Mouse (Mus musculus) midbrain, embryonic 11.5 days (tissue): Measurements from ENCODE around the gene Smad1. TPM values are rescaled to one million over a fixed set of nuclear protein-coding genes. Genes with fewer than 3 reads are reported as not detected.

Experiments used
- ATAC-seq: fragments of 200-750 bp; cut with Nextera tagmentation; 2 replicates; pipeline ENCODE4 v1.8.0; 2017; ENCODE audit warnings: moderate TSS enrichment, moderate library complexity; ENCODE audit not compliant: low FRiP score
- DNase-seq: peaks from one replicate; pipeline ENCODE4 v3.0.0; 2015; ENCODE audit warnings: low spot score; ENCODE audit errors: missing footprints
- H3K27ac ChIP-seq: fragments of 300-500 bp; sonication (generic); 2 replicates; pipeline ENCODE4 v1.5.1; 2014; ENCODE audit warnings: low read depth, low read length
- H3K27me3 ChIP-seq: fragments of 300-500 bp; sonication (generic); 2 replicates; pipeline ENCODE4 v1.6.1; 2014; ENCODE audit warnings: mild to moderate bottlenecking, low read length, moderate library complexity, mixed read lengths; ENCODE audit not compliant: control insufficient read depth, insufficient read depth
- H3K36me3 ChIP-seq: fragments of 300-500 bp; sonication (generic); 2 replicates; pipeline ENCODE4 v1.6.1; 2014; ENCODE audit warnings: mild to moderate bottlenecking, low read length, moderate library complexity, mixed read lengths; ENCODE audit not compliant: control insufficient read depth, insufficient read depth
- H3K4me1 ChIP-seq: fragments of 300-500 bp; sonication (generic); 2 replicates; pipeline ENCODE4 v1.6.1; 2014; ENCODE audit warnings: low read length; ENCODE audit not compliant: control insufficient read depth, insufficient read depth
- H3K4me2 ChIP-seq: fragments of 300-500 bp; sonication (generic); 2 replicates; pipeline ENCODE4 v1.6.1; 2014; ENCODE audit warnings: mild to moderate bottlenecking, moderate library complexity
- H3K4me3 ChIP-seq: fragments of 300-500 bp; sonication (generic); 2 replicates; pipeline ENCODE4 v1.5.1; 2014; ENCODE audit warnings: low read depth, low read length
- H3K9ac ChIP-seq: fragments of 300-500 bp; sonication (generic); 2 replicates; pipeline ENCODE4 v1.6.1; 2014; ENCODE audit warnings: low read length
- H3K9me3 ChIP-seq: fragments of 300-500 bp; sonication (generic); 2 replicates; pipeline ENCODE4 v1.6.1; 2016; ENCODE audit warnings: low read length; ENCODE audit not compliant: control insufficient read depth
- WGBS: fragments of 180-500 bp; shearing (Covaris S2); extraction: QIAGEN DNeasy Blood & Tissue Kit; methylation state at CpG from one replicate; pipeline ENCODE4 v1.1.7; 2014; 5-methylcytosine and 5-hydroxymethylcytosine counted together
- polyA plus RNA-seq: library from polyadenylated mRNA; unstranded; fragments of >200 nt; fragmentation: Nextera tagmentation; extraction: Ambion mirVana; gene quantifications from 2 replicates; pipeline ENCODE4 v1.2.1, GENCODE M21; 2014

Smad1 gene
- polyA plus RNA-seq, 1 experiment from 2014 or later = 55.5 TPM

- ATAC-seq (no peak), DNase-seq (no peak)
- H3K4me1 ChIP-seq = no peaks in the 10 kb centered on the region; the same call in 1 of the 2 replicates
- H3K4me2 ChIP-seq = no peak overlapping the region
- peaks cover 3% of the 10 kb centered on the region; the same call in 1 of the 2 replicates for H3K36me3 ChIP-seq
- H3K27me3 ChIP-seq = no peaks in the 10 kb centered on the region
- no peak overlapping the region for H3K27ac ChIP-seq
- H3K4me3 ChIP-seq = no peak overlapping the region
- no peak overlapping the region for H3K9ac ChIP-seq
- WGBS = 93% methylated on average over 9 of the region's 9 CpGs
- H3K9me3 ChIP-seq = no peaks in the 10 kb centered on the region
These were observed 33.1 kb downstream of the Smad1 start for GRCm38 (mm10) chr8:79366227-79366626.

- Histone ChIP-seq H3K27ac (no peak overlapping the region), H3K9me3 (no peaks in the 10 kb centered on the region), H3K4me2 (no peak overlapping the region), H3K27me3 (no peaks in the 10 kb centered on the region), H3K36me3 (peaks cover 3% of the 10 kb centered on the region; the same call in 1 of the 2 replicates), H3K9ac (no peak overlapping the region), H3K4me3 (no peak overlapping the region), H3K4me1 (peaks cover under 1% of the 10 kb centered on the region)
- DNase-seq (no peak), ATAC-seq (no peak)
- WGBS = 97% methylated on average over 3 of the region's 3 CpGs
These were observed 33.6 kb downstream of the Smad1 start for GRCm38 (mm10) chr8:79365707-79366106.

- ATAC-seq (no peak), DNase-seq (no peak)
- no peaks in the 10 kb centered on the region for H3K36me3 ChIP-seq
- H3K9ac ChIP-seq = no peak overlapping the region
- WGBS = 90% methylated on average over 8 of the region's 8 CpGs
- H3K9me3 ChIP-seq = no peaks in the 10 kb centered on the region
- no peak overlapping the region for H3K4me3 ChIP-seq
- peaks cover 5% of the 10 kb centered on the region for H3K4me1 ChIP-seq
- no peak overlapping the region for H3K27ac ChIP-seq
- H3K27me3 ChIP-seq = no peaks in the 10 kb centered on the region
- H3K4me2 ChIP-seq = no peak overlapping the region
These were observed 34.5 kb downstream of the Smad1 start for GRCm38 (mm10) chr8:79364806-79365205.

GRCm38 (mm10) chr8:79362430-79362829 is 36.9 kb downstream of the Smad1 start:
- Histone ChIP-seq H3K4me3 (no peak overlapping the region), H3K27me3 (no peaks in the 10 kb centered on the region), H3K4me2 (no peak overlapping the region), H3K9me3 (no peaks in the 10 kb centered on the region), H3K9ac (no peak overlapping the region), H3K36me3 (no peaks in the 10 kb centered on the region), H3K4me1 (peaks cover 5% of the 10 kb centered on the region), H3K27ac (no peak overlapping the region)
- DNase-seq (no peak), ATAC-seq (no peak)
- 84% methylated on average over 2 of the region's 2 CpGs for WGBS

- no peak for DNase-seq
- H3K36me3 ChIP-seq = no peaks in the 10 kb centered on the region
- H3K27me3 ChIP-seq = no peaks in the 10 kb centered on the region
- H3K4me1 ChIP-seq = peaks cover 7% of the 10 kb centered on the region
- no peak for ATAC-seq
- no peak overlapping the region; the same call in 1 of the 2 replicates for H3K27ac ChIP-seq
- 66% methylated on average over 6 of the region's 6 CpGs for WGBS
- no peak overlapping the region for H3K4me2 ChIP-seq
- H3K4me3 ChIP-seq = no peak overlapping the region
- no peak overlapping the region for H3K9ac ChIP-seq
- H3K9me3 ChIP-seq = no peaks in the 10 kb centered on the region
These were observed 38.4 kb downstream of the Smad1 start for GRCm38 (mm10) chr8:79360774-79361527.

- Histone ChIP-seq H3K4me3 (no peak overlapping the region), H3K36me3 (no peaks in the 10 kb centered on the region), H3K9ac (no peak overlapping the region), H3K4me1 (peaks cover 9% of the 10 kb centered on the region), H3K9me3 (no peaks in the 10 kb centered on the region), H3K27ac (no peak overlapping the region; the same call in 1 of the 2 replicates), H3K4me2 (no peak overlapping the region), H3K27me3 (no peaks in the 10 kb centered on the region)
- DNase-seq = no peak
- ATAC-seq = no peak
- WGBS = 47% methylated on average over 9 of the region's 9 CpGs
These were observed 39.0 kb downstream of the Smad1 start for GRCm38 (mm10) chr8:79360302-79360701.

GRCm38 (mm10) chr8:79355721-79356434 is 43.4 kb downstream of the Smad1 start:
- Histone ChIP-seq H3K4me3 (no peak overlapping the region), H3K27me3 (no peaks in the 10 kb centered on the region), H3K4me1 (peaks cover 9% of the 10 kb centered on the region), H3K9me3 (no peaks in the 10 kb centered on the region), H3K27ac (peak overlapping the region; percentile 25), H3K4me2 (peak overlapping the region; percentile 9; the same call in 1 of the 2 replicates), H3K36me3 (peaks cover 9% of the 10 kb centered on the region), H3K9ac (no peak overlapping the region)
- WGBS = 44% methylated on average over 16 of the region's 16 CpGs
- ATAC-seq (peak; percentile 67), DNase-seq (peak; percentile 85)

GRCm38 (mm10) chr8:79354009-79354408 is 45.3 kb downstream of the Smad1 start:
- 90% methylated on average over 7 of the region's 7 CpGs for WGBS
- Histone ChIP-seq H3K36me3 (peaks cover 9% of the 10 kb centered on the region), H3K27me3 (no peaks in the 10 kb centered on the region), H3K4me3 (no peak overlapping the region), H3K4me1 (peaks cover 4% of the 10 kb centered on the region), H3K9ac (no peak overlapping the region), H3K4me2 (no peak overlapping the region), H3K9me3 (no peaks in the 10 kb centered on the region), H3K27ac (no peak overlapping the region)
- ATAC-seq (no peak), DNase-seq (no peak)

GRCm38 (mm10) chr8:79351916-79352315 is 47.4 kb downstream of the Smad1 start:
- H3K27me3 ChIP-seq = no peaks in the 10 kb centered on the region
- H3K9ac ChIP-seq = no peak overlapping the region
- peaks cover 4% of the 10 kb centered on the region for H3K4me1 ChIP-seq
- no peak overlapping the region for H3K4me2 ChIP-seq
- 89% methylated on average over 8 of the region's 8 CpGs for WGBS
- ATAC-seq = no peak
- DNase-seq = no peak
- H3K9me3 ChIP-seq = no peaks in the 10 kb centered on the region
- H3K36me3 ChIP-seq = peaks cover 11% of the 10 kb centered on the region
- H3K4me3 ChIP-seq = no peak overlapping the region
- H3K27ac ChIP-seq = no peak overlapping the region
